1 mouse cellular context compared by ENCODE assay signal in genomic region chr17:34681881-34682536, GRCm38 (mm10).
TF ChIP-seq lines count a peak whose summit lies in the region.

No protein-coding gene starts in this region.

TF ChIP-seq in MEL, 35 proteins besides CTCF, POLR2A, EP300 and RAD21:
- TF ChIP-seq KAT2A (conservative IDR thresholded peaks at IDR 0.05; ENCODE audit: low read depth, low read length) (no peak), MEF2A (IDR thresholded peaks at IDR 0.05; ENCODE audit: extremely low read depth, insufficient replicate concordance, low read depth, low read length, poor library complexity, severe bottlenecking) (no peak), MAFK (IDR thresholded peaks at IDR 0.05; ENCODE audit: borderline replicate concordance, low read depth, low read length) (no peak), CHD1 (IDR thresholded peaks at IDR 0.05; ENCODE audit: low read depth, low read length) (no peak), TBP (IDR thresholded peaks at IDR 0.05; ENCODE audit: low read depth, low read length) (no peak), UBTF (IDR thresholded peaks at IDR 0.05; ENCODE audit: borderline replicate concordance, insufficient read depth, low read depth, low read length) (no peak), MXI1 (IDR thresholded peaks at IDR 0.05; ENCODE audit: low read depth, low read length) (no peak), MAZ (IDR thresholded peaks at IDR 0.05; ENCODE audit: low read depth, low read length) (no peak), HCFC1 (IDR thresholded peaks at IDR 0.05; ENCODE audit: low read depth, low read length) (no peak), RCOR1 (IDR thresholded peaks at IDR 0.05; ENCODE audit: low read depth, low read length) (no peak), ZNF384 (IDR thresholded peaks at IDR 0.05; ENCODE audit: low read depth, low read length) (no peak), NRF1 (IDR thresholded peaks at IDR 0.05; ENCODE audit: insufficient read depth, low read depth, low read length, poor library complexity, severe bottlenecking) (no peak), CHD2 (IDR thresholded peaks at IDR 0.05; ENCODE audit: low read length) (no peak), SMC3 (IDR thresholded peaks at IDR 0.05; ENCODE audit: low read depth, low read length) (no peak), BHLHE40 (IDR thresholded peaks at IDR 0.05; ENCODE audit: borderline replicate concordance, low read depth, low read length) (no peak), MYC (IDR thresholded peaks at IDR 0.05; ENCODE audit: low read depth, low read length) (no peak), MAX (IDR thresholded peaks at IDR 0.05; ENCODE audit: low read length) (no peak), USF1 (IDR thresholded peaks at IDR 0.05; ENCODE audit: low read depth, low read length) (no peak), ZC3H11A (IDR thresholded peaks at IDR 0.05; ENCODE audit: low read depth, low read length) (no peak), USF2 (IDR thresholded peaks at IDR 0.05; ENCODE audit: borderline replicate concordance in 1 of 2, insufficient read depth in 1 of 2, low read depth in 1 of 2, low read length in 2 of 2) (no peak)
